Mouse (Mus musculus) embryonic facial prominence, embryonic 15.5 days (tissue): ENCODE data around the gene Defb38. TPM values are rescaled to one million over a fixed set of nuclear protein-coding genes. Genes with fewer than 3 reads are reported as not detected.

Experiments used
- ATAC-seq: fragments of 200-750 bp; cut with Nextera tagmentation; 2 replicates; pipeline ENCODE4 v1.8.0; 2017; ENCODE audit warnings: low read depth, moderate TSS enrichment; ENCODE audit not compliant: insufficient number of reproducible peaks, low FRiP score, low TSS enrichment
- H3K27ac ChIP-seq: fragments of 300-500 bp; sonication (generic); replicated peaks from 2 replicates; pipeline ENCODE4 v1.5.1; 2015; ENCODE audit warnings: mild to moderate bottlenecking, inconsistent platforms
- H3K27me3 ChIP-seq: fragments of 300-500 bp; sonication (generic); 2 replicates; pipeline ENCODE4 v1.6.1; 2015; ENCODE audit warnings: inconsistent platforms
- H3K36me3 ChIP-seq: fragments of 300-500 bp; sonication (generic); 2 replicates; pipeline ENCODE4 v1.6.1; 2015; ENCODE audit warnings: mild to moderate bottlenecking, inconsistent platforms
- H3K4me1 ChIP-seq: fragments of 300-500 bp; sonication (generic); 2 replicates; pipeline ENCODE4 v1.6.1; 2015; ENCODE audit warnings: inconsistent platforms
- H3K4me2 ChIP-seq: fragments of 300-500 bp; sonication (generic); replicated peaks from 2 replicates; pipeline ENCODE4 v1.6.1; 2015; ENCODE audit warnings: mild to moderate bottlenecking, inconsistent platforms
- H3K4me3 ChIP-seq: fragments of 300-500 bp; sonication (generic); replicated peaks from 2 replicates; pipeline ENCODE4 v1.5.1; 2015; ENCODE audit warnings: mild to moderate bottlenecking, inconsistent platforms
- H3K9ac ChIP-seq: fragments of 300-500 bp; sonication (generic); 2 replicates; pipeline ENCODE4 v1.6.1; 2015; ENCODE audit warnings: inconsistent platforms
- H3K9me3 ChIP-seq: fragments of 300-500 bp; sonication (generic); replicated peaks from 2 replicates; pipeline ENCODE4 v1.6.1; 2016; ENCODE audit warnings: inconsistent platforms
- WGBS: fragments of 180-500 bp; shearing (Covaris S2); methylation state at CpG from one replicate; pipeline ENCODE4 v1.1.7; 2015; 5-methylcytosine and 5-hydroxymethylcytosine counted together
- polyA plus RNA-seq: library from polyadenylated mRNA; unstranded; fragments of >200 nt; fragmentation: Nextera tagmentation; extraction: Ambion mirVana; gene quantifications from 2 replicates; pipeline ENCODE4 v1.2.1, GENCODE M21; 2015

Defb38 gene
- not detected in 2 replicates for polyA plus RNA-seq

DNA sequence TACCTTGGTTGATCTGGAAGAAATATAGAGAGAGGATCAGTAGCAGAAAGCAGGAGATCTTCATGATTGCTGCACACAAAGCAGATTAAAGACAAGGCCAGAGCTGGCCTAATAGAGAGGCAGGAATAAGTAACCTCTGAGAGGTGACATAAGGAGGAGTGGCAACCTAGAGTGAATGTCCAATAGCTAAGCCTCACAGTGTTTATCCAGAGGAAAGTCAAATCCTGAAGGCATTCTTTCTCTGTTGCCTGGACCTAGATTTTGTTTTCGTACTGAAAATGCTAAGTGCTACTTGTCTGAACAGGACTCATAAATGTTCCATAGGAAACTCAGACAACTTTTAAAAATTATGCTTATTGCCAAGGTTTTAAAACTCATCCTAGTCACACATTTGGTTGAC, at the start of gene Defb38:
TSS of gene Defb38 (minus strand) at position 101 of the 400 bp plus-strand sequence.
- Histone ChIP-seq H3K4me1 (no peaks in the 10 kb centered on the region), H3K9ac (no peak within 1 kb of the TSS), H3K27me3 (no peaks in the 10 kb centered on the region), H3K36me3 (no peaks in the 10 kb centered on the region), H3K9me3 (no peaks in the 10 kb centered on the region), H3K4me2 (no peak within 1 kb of the TSS), H3K27ac (no peak within 1 kb of the TSS), H3K4me3 (no peak within 1 kb of the TSS)
- ATAC-seq, result no peak
- 68% methylated on average over 1 of the region's 1 CpGs for WGBS

DNA sequence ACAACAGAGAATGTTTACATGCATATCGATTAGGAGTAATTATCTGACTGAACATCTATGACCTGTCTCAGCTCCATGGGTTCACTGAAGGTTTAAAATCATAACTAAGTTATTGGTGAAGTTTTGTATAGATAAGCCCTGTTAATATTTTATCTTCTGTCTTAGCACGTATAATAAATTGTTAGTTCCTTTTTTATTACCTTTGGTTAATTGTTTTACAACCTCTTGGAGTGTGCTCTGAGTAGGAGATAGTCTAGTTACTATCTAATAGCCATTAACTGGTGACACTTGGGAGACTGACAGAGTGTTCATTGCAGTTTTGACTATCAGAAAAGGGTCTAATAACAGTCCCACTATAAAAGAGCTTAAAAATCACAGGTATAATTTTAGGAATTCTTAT, 39.6 kb upstream of the Defb38 start:
- H3K9me3 ChIP-seq, result no peaks in the 10 kb centered on the region
- H3K4me1 ChIP-seq, result no peaks in the 10 kb centered on the region
- ATAC-seq, result no peak
- WGBS, result 73% methylated on average over 2 of the region's 2 CpGs
- no peaks in the 10 kb centered on the region for H3K36me3 ChIP-seq
- H3K9ac ChIP-seq, result no peak overlapping the region
- H3K27ac ChIP-seq, result no peak overlapping the region
- H3K27me3 ChIP-seq, result no peaks in the 10 kb centered on the region
- no peak overlapping the region for H3K4me2 ChIP-seq
- H3K4me3 ChIP-seq, result no peak overlapping the region

DNA sequence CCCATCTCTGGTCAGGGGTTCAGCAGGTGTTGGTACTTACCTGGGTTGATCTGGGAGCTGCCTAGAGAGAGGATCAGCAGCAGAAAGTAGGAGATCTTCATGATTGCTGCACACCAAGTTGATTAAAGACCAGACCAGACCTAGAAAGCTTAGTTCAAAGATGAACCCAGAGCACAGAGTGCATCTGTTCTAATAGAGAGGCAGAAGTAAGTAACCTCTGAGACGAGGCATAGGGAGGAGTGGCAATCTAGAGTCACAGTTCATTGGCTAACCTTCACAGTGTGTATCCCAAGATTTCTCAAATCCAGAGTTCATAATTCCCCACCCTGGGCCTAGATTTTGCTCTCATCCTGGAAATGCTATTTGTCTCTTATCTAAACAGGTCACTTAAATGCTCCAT, 38.3 kb upstream of the Defb38 start, which contains the start of gene Defb39:
TSS of gene Defb39 (minus strand) at position 101 of the 400 bp plus-strand sequence.
- Histone ChIP-seq H3K9ac (no peak within 1 kb of the TSS), H3K4me1 (no peaks in the 10 kb centered on the region), H3K27ac (no peak within 1 kb of the TSS), H3K9me3 (no peaks in the 10 kb centered on the region), H3K4me2 (no peak within 1 kb of the TSS), H3K4me3 (no peak within 1 kb of the TSS), H3K27me3 (no peaks in the 10 kb centered on the region), H3K36me3 (no peaks in the 10 kb centered on the region)
- 78% methylated on average over 1 of the region's 1 CpGs for WGBS
- ATAC-seq, result no peak

DNA sequence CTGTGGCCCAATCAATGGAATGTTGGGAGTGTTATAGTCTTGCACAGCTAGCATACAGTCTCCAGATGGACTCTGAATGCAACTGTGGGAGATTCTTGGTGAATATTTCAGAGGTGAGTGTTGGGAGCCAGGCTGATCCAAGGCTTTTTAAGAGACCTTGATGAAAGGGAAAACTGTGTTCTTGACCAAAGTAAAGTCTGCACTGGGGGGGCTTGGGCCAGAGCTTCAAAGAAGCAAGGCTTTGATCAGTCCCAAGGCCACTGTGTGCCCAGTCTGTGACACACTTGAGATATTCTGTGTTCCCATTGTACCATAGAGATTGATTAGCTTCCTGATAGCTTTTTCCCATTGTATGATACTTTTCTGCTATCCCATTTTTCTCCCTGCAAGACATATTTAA, 36.5 kb upstream of the Defb38 start:
- Histone ChIP-seq H3K9me3 (no peaks in the 10 kb centered on the region), H3K27ac (no peak overlapping the region), H3K4me1 (no peaks in the 10 kb centered on the region), H3K4me3 (no peak overlapping the region), H3K9ac (no peak overlapping the region), H3K4me2 (no peak overlapping the region), H3K27me3 (no peaks in the 10 kb centered on the region), H3K36me3 (no peaks in the 10 kb centered on the region)
- ATAC-seq, result no peak

DNA sequence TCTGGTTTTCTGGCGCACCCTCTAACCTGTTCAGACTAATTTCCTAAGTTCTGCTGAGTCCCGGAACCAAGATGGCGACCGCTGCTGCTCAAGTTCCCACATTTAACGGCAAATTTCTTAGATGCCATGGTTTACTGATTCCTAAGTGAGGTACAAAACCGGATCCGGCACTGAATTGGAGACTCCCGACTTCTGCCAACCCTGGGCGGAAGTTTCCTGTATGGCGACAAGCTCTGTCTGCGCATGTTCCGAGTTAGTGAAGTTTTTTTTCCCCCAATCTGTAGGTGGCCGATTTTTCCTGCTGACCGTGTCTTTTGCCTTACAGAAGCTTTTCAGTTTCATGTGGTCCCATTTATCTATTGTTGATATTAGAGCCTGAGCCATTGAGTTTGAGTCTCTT, 18.9 kb upstream of the Defb38 start:
- 93% methylated on average over 14 of the region's 14 CpGs for WGBS
- no peak overlapping the region for H3K27ac ChIP-seq
- no peak for ATAC-seq
- H3K9ac ChIP-seq, result no peak overlapping the region
- no peak overlapping the region for H3K4me3 ChIP-seq
- H3K4me1 ChIP-seq, result no peaks in the 10 kb centered on the region
- no peak overlapping the region for H3K4me2 ChIP-seq
- H3K9me3 ChIP-seq, result no peaks in the 10 kb centered on the region
- no peaks in the 10 kb centered on the region for H3K36me3 ChIP-seq
- no peaks in the 10 kb centered on the region for H3K27me3 ChIP-seq

Other genes with a start within 250 kb of the Defb38 start
- not detected in 2 replicates for gene Defb40, start 48.3 kb downstream of the Defb38 start, polyA plus RNA-seq
- not detected in 2 replicates for gene Defb37, start 35.5 kb downstream of the Defb38 start, polyA plus RNA-seq
- not detected in 2 replicates for gene Defb39, start 38.2 kb upstream of the Defb38 start, polyA plus RNA-seq
- not detected in 2 replicates for gene Defb12, start 88.3 kb upstream of the Defb38 start, polyA plus RNA-seq
- gene Defb34, start 97.2 kb upstream of the Defb38 start, polyA plus RNA-seq, result not detected in 2 replicates
- not detected in 2 replicates for gene Gm45826, start 114.2 kb upstream of the Defb38 start, polyA plus RNA-seq
- gene Defb14, start 167.8 kb upstream of the Defb38 start, polyA plus RNA-seq, result 6.1 TPM in 1 of 2 replicates, not detected in the other
- gene Defb4, start 172.1 kb upstream of the Defb38 start, polyA plus RNA-seq, result 3.0 and 12.3 TPM in 2 replicates
- not detected in 2 replicates for gene Defb6, start 198.9 kb upstream of the Defb38 start, polyA plus RNA-seq
- gene Defb46, start 213.3 kb upstream of the Defb38 start, polyA plus RNA-seq, result not detected in 2 replicates
- gene Defb5, start 221.0 kb upstream of the Defb38 start, polyA plus RNA-seq, result not detected in 2 replicates